Mouse (Mus musculus) layer of hippocampus, postnatal 36 days (tissue): ENCODE results near the gene Uggt2. TPM values are rescaled to one million over a fixed set of nuclear protein-coding genes. Genes with fewer than 3 reads are reported as not detected.
A peak's percentile ranks its signal among the peaks of the same experiment; 100 is the strongest.

ENCODE experiments used
- DNase-seq, 2 experiments: peaks; one replicate each; pipeline ENCODE4 v3.0.0; 2022
- total RNA-seq, 2 experiments: library from RNA; stranded (reverse); gene quantifications; 2 replicates each; pipeline ENCODE4 v1.2.3; 2021

Gene Uggt2
- 10 to 100 TPM; 28.2 to 35.1 TPM for total RNA-seq

GRCm38 (mm10) chr14:119098851-119099569, at the start of gene Uggt2:
TSS of gene Uggt2 (minus strand) at chr14:119099430.
- DNase-seq: peak; percentile 84 to 86

- DNase-seq: no peak
These were observed 40.2 kb upstream of the Uggt2 start for GRCm38 (mm10) chr14:119139381-119139950.

GRCm38 (mm10) chr14:119138786-119139100, 39.5 kb upstream of the Uggt2 start:
- DNase-seq: peak in 1 of 2 experiments; percentile 15

GRCm38 (mm10) chr14:119137906-119138785, 38.9 kb upstream of the Uggt2 start, which contains the start of gene Hs6st3:
TSS of gene Hs6st3 (plus strand) at chr14:119138341.
- DNase-seq: peak in 1 of 2 experiments; percentile 23

DNA sequence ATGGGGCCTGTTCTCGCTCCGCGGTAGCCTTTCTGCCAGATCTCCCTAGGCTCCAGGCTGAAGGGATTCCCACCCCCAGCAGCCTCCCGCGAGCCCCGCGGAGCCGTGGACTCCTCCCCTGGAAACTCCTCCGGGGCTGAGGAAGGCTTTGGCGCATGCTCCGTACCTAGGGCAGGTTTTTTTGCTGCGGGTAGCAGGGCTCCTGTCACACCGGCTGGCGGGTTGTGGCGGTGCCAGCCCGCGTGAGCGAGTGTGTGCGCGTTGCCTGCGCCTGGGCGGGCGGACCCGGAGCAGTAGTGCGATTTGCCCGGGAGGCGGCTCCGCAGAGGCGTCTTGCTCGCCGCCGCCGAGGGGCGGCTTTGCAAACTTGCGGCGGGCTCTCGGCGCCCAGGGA, 38.3 kb upstream of the Uggt2 start:
- peak; percentile 87 to 88 for DNase-seq

DNA sequence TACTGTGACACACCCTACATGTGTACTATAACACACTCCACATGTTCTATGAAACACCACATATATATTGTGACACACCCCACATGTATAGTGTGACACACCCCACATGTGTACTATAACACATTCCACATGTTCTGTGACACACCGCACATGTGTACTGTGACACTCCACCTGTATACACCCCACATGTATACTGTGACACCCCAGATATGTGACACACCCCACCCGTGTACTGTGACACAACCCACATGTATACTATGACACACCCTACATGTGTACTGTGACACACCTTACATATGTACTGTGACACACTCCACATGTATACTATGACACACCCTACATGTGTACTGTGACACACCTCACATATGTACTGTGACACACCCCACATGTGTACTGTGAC, 28.1 kb upstream of the Uggt2 start:
- DNase-seq: no peak

DNA sequence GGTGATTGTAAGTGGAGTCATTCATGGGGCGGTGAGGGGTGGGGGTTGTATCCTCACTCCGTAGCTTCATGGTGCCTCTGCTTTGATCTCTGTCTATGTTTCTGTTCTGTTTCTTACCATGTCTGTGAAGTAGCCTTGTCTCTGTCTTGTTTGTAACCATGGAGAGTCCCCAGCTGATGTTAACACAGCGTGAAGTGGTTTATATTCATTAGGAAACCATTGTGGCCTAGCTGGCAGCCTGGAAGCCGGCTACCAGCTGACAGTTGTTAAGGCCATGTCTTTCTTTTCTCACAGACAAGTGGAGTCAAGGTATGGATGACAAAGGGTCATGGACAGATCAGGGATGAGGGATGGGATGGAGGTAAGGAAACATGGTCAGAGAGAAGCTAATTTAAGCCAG, 26.6 kb upstream of the Uggt2 start:
- no peak for DNase-seq

DNA sequence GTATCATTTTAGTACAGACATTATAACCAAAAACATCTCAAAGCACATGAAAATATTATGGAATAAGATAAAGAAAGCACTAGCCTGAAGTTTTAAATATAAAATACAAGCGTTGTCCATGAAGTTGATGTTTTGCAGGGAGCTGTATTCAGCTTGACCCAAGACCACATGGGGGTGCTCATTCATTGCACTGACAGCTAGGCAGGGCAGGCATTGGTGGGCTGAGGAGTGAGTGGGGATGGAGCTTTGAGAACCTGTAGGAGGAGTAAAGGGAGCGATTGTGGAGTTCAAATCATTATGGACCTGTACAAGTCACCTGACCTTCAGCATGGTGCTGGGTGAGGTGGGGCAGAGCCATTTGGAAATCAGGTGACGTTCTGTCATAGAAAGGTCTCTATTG, 24.8 kb upstream of the Uggt2 start:
- peak in 1 of 2 experiments; percentile 12 for DNase-seq

GRCm38 (mm10) chr14:119123582-119123981, 24.4 kb upstream of the Uggt2 start:
- DNase-seq: no peak

- no peak for DNase-seq
These were observed 13.3 kb upstream of the Uggt2 start for GRCm38 (mm10) chr14:119112558-119112957.

DNA sequence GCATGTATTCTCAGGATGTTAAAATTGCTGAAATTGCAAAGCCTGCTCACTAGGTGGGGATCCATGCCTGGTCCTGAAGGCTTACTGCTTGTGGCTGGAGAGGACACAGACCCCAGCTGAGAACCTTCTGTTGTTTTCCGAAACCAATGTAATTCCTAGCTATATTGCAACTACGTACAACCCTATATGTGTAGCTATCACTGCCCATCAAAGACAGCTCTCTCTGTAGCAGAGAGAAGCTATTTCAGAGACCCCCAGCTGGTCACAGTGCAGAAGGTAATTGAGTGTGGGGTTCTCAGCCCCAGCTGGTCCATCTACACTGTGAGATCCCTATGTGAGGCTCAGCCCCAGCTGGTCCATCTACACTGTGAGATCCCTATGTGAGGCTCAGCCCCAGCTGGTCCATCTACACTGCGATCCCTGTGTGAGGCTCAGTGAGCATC, 10.6 kb upstream of the Uggt2 start:
- DNase-seq: no peak

DNA sequence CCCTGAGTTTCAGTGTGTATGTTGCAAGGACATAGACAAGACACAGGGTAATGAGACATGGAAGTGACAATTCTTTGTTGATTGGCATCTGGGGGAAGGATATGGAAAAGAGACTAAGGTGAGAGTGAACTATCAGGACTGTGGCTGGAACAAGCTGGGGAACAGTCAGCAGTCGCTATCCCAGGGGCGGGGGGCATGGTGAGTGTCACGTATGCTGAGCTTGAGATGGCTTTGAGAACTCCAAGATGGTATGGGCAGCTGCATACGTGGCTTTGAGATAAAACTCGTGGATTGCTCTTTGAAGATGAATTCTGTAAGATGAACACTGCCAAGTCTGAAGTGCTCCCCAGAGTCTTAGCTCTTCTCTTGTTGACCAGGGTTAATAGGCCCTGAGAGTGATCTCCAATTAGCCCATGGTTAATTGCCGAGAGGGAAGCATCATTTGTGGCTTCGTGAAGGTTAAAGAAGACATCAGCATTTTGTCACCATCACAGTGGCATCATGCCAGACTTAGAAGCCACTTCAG, 9.6 kb upstream of the Uggt2 start:
- no peak for DNase-seq

DNA sequence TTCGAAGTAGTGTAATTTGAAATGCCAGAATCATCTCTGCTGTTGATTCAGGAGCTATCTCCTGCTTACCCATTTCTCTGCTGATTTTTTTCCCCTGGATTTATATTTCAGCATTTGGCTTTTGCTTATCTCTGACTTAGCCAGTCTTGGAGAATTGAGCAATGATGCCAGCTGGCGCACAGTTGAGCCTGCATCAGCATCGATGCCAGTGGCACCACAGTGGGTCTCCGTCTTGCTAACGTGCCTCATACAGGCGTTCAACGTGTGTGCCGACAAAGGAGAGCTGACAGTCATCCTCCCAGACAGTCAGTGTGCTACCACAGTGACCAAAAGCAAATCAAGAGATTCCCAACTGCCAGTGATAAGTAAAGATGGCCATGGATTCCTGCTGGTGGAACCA, 8.4 kb upstream of the Uggt2 start:
- DNase-seq: no peak

- no peak for DNase-seq
These were observed 301 bp upstream of the Uggt2 start for GRCm38 (mm10) chr14:119099570-119099891.

DNA sequence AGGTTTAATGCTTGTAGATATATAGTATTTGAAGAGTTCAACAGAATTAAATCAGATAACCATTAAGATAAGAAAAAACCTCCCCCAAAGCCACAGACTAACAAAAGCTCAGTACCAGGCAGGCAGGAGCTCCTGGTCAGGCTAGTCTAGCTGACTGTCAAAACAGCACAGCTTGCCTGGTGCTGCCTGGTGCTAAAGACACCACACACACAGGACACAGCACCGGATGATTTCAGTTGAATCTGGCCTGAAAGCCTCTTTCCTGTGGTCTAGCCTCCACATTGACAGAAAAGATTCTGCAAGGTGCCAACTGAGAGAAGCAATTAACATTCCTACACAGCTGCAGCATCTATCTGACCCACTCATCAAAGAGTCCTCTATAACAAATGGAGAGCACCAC, 37.4 kb downstream of the Uggt2 start:
- no peak for DNase-seq

DNA sequence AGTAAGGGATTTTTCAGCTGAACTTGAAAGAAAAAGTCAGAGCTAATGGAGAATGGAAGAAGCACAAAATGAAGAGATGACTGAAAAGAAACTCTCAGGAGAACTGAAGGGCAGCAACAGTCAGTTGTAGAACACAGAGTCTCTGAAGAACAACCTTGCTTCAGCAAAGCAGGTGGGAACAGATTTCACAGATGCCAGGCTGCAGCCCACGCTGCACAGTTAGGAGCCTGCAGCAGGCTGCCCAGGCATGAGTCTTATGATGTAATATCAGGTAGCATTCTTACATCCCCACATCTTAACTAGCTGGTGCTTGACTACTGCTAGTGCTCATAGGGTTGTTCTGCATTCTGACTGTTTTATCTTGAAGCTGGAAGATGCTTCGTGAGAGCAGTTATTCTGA, 38.5 kb downstream of the Uggt2 start:
- DNase-seq: no peak

DNA sequence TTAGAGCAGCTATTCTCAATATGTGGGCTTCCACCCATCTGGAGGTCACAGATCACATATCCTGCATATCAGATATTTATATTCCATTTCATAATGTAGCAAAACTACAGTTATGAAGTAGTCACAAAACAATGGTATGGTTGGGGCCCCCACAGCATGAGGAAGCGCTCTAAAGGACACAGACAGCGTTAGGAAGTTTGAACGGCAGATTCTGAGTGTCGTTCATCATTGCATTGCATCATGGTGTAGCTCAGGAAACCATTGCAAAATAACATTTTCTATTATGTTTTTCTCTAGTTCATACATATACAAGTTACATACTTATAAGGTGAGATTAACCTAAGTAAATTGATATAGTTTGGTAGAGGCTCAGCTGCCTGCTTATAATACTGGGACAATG, 42.2 kb downstream of the Uggt2 start:
- no peak for DNase-seq

DNA sequence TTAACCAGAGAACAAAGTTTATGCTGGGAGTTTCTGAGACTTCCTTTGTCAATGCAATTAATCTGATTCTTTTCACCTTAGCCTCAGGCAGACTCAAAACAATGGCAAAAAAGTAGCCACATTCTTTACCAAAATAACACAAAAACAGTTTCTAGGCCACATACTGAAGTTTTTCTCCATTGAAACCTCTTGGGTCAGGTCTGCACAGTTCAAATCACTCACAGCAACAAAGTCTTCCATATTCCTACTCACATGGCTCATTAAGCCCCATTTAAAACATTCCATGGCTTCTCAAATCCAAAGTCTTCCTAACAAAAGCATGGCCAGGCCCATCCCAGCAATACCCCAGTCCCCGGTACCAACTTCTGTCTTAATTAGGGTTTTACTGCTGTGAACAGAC, 46.3 kb downstream of the Uggt2 start:
- DNase-seq: no peak

- no peak for DNase-seq
These were observed 46.9 kb downstream of the Uggt2 start for GRCm38 (mm10) chr14:119052361-119052760.

DNA sequence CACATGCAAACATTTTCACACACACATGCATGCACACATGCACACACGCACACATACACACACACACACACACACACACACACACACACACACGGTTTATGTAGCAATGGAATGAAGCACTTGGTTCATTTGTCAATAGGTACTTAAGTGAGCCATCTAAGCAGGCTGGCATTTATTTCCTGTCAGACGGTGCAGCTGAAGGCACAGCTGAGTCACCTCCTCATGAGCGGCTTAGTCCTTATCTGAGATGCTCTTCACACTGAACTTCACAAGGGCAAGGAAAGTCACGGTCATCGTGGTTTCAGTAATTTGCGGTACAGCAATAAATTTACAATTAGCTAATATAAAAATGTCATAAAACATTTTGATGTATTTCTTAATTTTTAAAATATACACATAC, 55.5 kb downstream of the Uggt2 start:
- no peak for DNase-seq

GRCm38 (mm10) chr14:119040253-119040652, 59.0 kb downstream of the Uggt2 start:
- no peak for DNase-seq

GRCm38 (mm10) chr14:119037755-119038154, 61.5 kb downstream of the Uggt2 start:
- DNase-seq: no peak

DNA sequence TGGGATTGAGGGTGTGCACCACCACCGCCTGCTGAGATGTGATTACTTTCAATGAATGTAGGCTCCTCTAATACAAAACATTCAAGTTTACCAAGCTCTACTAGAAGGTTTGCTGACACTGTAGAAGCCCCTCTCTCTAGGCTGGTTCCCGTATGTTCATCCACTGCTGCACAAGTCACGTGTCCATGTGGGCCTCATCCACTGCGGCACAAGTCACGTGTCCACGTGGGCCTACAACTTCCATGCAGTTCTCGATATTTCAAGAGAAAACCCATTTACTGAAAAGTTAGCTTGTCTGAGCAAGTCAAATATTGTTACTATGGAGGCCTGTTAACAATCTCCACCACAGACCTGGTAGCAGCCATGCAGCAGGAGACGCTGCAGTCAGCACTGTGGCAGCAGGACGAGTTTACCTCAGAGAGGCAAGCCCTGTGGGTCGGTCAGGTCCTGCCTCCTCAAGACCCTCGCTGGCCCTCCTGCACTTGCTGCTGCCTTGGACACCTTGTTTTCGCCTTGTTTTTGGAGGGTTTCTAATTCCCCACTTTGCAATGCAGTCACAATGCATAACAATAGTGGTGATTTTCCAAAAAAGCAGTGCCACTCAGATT, 62.0 kb downstream of the Uggt2 start:
- no peak for DNase-seq
